Mouse (Mus musculus) cerebellum, adult 9-11 months (tissue): ENCODE measurements around the gene Ccdc40.
A peak's percentile ranks its signal among the peaks of the same experiment; 100 is the strongest.
"Not testable (repeated sequence)": the region's sequence is repeated elsewhere in the genome, so short reads cannot be mapped to it uniquely, and the experiment has no call there.

Source experiments
- DNase-seq: peaks from one replicate; pipeline ENCODE4 v3.0.0; 2022

The Ccdc40 gene

GRCm38 (mm10) chr11:119237568-119238304, 9.4 kb downstream of the Ccdc40 start:
- no peak for DNase-seq

GRCm38 (mm10) chr11:119238305-119238721, 9.9 kb downstream of the Ccdc40 start:
- DNase-seq, result peak; percentile 39

- no peak for DNase-seq
These were observed 11.1 kb downstream of the Ccdc40 start for GRCm38 (mm10) chr11:119239480-119239879.

- DNase-seq, result not testable (repeated sequence)
These were observed 17.2 kb downstream of the Ccdc40 start for GRCm38 (mm10) chr11:119245543-119245942.

GRCm38 (mm10) chr11:119249011-119249410, 20.6 kb downstream of the Ccdc40 start:
- peak; percentile 75 for DNase-seq

GRCm38 (mm10) chr11:119250998-119251397, 22.6 kb downstream of the Ccdc40 start:
- no peak for DNase-seq

- DNase-seq, result no peak
These were observed 24.6 kb downstream of the Ccdc40 start for GRCm38 (mm10) chr11:119252854-119253541.

GRCm38 (mm10) chr11:119256557-119256956, 28.2 kb downstream of the Ccdc40 start:
- DNase-seq, result not testable (repeated sequence)

- no peak for DNase-seq
These were observed 29.8 kb downstream of the Ccdc40 start for GRCm38 (mm10) chr11:119258216-119258571.

- DNase-seq, result peak; percentile 79
These were observed 30.4 kb downstream of the Ccdc40 start for GRCm38 (mm10) chr11:119258572-119259322.

- peak; percentile 67 for DNase-seq
These were observed 31.6 kb downstream of the Ccdc40 start for GRCm38 (mm10) chr11:119259977-119260376.

GRCm38 (mm10) chr11:119264413-119264812, 36.0 kb downstream of the Ccdc40 start:
- DNase-seq, result peak; percentile 42

GRCm38 (mm10) chr11:119265811-119266210, 37.4 kb downstream of the Ccdc40 start:
- peak; percentile 27 for DNase-seq

- DNase-seq, result peak; percentile 90
These were observed 38.9 kb downstream of the Ccdc40 start for GRCm38 (mm10) chr11:119267241-119267674.

- peak; percentile 96 for DNase-seq
These were observed 39.6 kb downstream of the Ccdc40 start, which contains the start of gene Gaa for GRCm38 (mm10) chr11:119267768-119268556. Gene Gaa, plus strand, starts transcription at chr11:119267887.

GRCm38 (mm10) chr11:119268557-119269195, 40.3 kb downstream of the Ccdc40 start:
- peak; percentile 62 for DNase-seq

GRCm38 (mm10) chr11:119272492-119272891, 44.1 kb downstream of the Ccdc40 start:
- DNase-seq, result not testable (repeated sequence)

- DNase-seq, result no peak
These were observed 45.0 kb downstream of the Ccdc40 start for GRCm38 (mm10) chr11:119273186-119273930.

GRCm38 (mm10) chr11:119281030-119281429, 52.7 kb downstream of the Ccdc40 start:
- no peak for DNase-seq

- peak; percentile 53 for DNase-seq
These were observed 57.6 kb downstream of the Ccdc40 start for GRCm38 (mm10) chr11:119285791-119286527.
